Mouse (Mus musculus) testis, adult 2 months (tissue): ENCODE data around the gene Rnf217.

Experiments used
- CTCF ChIP-seq: fragments of 200-500 bp; IDR thresholded peaks from 2 replicates; pipeline ENCODE4 v1.5.1; 2012; ENCODE audit warnings: low read depth, mild to moderate bottlenecking, inconsistent platforms, low read length, moderate library complexity; ENCODE audit not compliant: control insufficient read depth, insufficient read depth, insufficient replicate concordance
- POLR2A ChIP-seq: fragments of 200-500 bp; IDR thresholded peaks from 2 replicates; pipeline ENCODE4 v1.6.1; 2012; ENCODE audit warnings: low read depth, mild to moderate bottlenecking, inconsistent platforms, low read length, moderate library complexity; ENCODE audit not compliant: control insufficient read depth

DNA sequence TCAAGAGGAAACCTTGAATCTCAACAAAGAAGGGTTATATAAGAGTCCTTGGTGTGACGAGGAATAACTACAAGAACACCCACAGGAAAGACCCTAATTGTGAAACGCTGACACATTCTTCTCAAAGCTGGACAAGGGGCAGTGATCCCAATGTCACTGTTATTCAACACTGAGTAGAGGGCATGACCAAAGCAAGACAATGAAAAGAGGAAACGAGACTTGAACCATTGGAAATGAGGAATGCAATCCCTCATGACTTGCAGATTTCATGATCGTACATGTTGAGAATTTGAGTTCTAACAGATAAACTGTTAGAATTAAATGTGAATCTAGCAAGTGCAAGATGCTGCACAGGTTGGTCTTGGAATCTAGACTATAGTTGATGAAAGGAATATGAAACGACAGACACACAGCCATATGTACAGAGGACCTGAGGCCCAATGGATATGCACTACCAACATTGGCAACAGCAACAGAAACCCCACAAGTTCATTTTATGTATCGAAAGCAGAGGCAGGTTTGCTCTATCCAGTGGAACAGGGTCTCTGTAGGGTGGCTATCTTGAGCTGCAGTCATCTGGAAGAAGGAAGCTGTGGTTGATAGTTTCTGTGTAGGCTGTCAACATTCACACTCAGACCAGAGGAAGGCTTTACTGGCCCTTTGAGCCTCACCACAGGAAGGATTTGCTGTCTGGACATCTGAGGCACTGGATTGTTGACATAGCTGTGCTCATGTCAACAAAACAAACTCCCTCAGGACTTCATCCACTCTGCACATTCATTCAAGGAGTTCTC is 64.6 kb downstream of the Rnf217 start:
- TF ChIP-seq POLR2A (no peak), CTCF (no peak)
